Mouse (Mus musculus) gastrocnemius, postnatal 14 days (tissue): Measurements from ENCODE around the gene Gimap7. TPM values are rescaled to one million over a fixed set of nuclear protein-coding genes. Genes with fewer than 3 reads are reported as not detected.
"Not testable (repeated sequence)": the region's sequence is repeated elsewhere in the genome, so short reads cannot be mapped to it uniquely, and the experiment has no call there.

Experiments
- DNase-seq: peaks from one replicate; pipeline ENCODE4 v3.0.0; 2021; ENCODE audit warnings: mixed read lengths
- intact Hi-C: fragments of 180-260 bp; cut with DNase I; formaldehyde crosslinking; loops from one replicate; pipeline ENCODE4 v1.15.1; 2025; ENCODE audit warnings: low total_unique reads
- long read RNA-seq, 2 experiments: library from polyadenylated mRNA; stranded (forward); transcript quantifications; one replicate each; pipeline ENCODE4 v2.0.0; 2021
- total RNA-seq, 2 experiments: library from RNA; stranded (reverse); gene quantifications; 2 replicates each; pipeline ENCODE4 v1.2.3; 2021

Gimap7 gene
- not detected for total RNA-seq
- long read RNA-seq, experiment 1, result 0 reads
- long read RNA-seq, experiment 2, result 0 reads

DNA sequence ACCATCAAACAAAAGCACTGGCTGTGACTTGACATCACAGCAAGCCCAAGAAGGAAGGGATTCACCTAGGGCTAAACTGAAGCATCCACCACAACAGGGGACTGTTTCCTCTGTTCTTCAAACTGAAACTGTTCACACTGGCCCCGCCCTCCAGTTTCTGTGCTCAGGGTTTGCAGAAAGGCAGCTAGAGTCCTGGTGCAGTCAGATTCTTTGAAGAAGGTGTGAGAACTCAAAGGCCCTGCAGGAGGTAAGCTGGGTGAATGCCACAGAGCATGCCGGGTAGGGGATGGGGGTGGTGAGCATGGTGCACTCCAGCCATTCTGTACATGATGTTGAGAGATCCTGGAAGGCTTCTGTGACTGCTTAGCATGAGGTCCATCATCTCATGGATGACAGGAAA lies at the start of gene Gimap7, which contains the start of gene Gm28053:
TSS of gene Gimap7 (plus strand) at position 167 of the 400 bp plus-strand sequence.
TSS of gene Gm28053 (plus strand) at position 153 of the 400 bp plus-strand sequence.
- no peak for DNase-seq
- intact Hi-C loops, result no loop called here

- no peak for DNase-seq
- intact Hi-C loops, result no loop called here
These were observed 48.9 kb upstream of the Gimap7 start for GRCm38 (mm10) chr6:48669446-48669969.

- DNase-seq, result no peak
- intact Hi-C loops, result no loop called here
These were observed 43.9 kb upstream of the Gimap7 start for GRCm38 (mm10) chr6:48674291-48675058.

DNA sequence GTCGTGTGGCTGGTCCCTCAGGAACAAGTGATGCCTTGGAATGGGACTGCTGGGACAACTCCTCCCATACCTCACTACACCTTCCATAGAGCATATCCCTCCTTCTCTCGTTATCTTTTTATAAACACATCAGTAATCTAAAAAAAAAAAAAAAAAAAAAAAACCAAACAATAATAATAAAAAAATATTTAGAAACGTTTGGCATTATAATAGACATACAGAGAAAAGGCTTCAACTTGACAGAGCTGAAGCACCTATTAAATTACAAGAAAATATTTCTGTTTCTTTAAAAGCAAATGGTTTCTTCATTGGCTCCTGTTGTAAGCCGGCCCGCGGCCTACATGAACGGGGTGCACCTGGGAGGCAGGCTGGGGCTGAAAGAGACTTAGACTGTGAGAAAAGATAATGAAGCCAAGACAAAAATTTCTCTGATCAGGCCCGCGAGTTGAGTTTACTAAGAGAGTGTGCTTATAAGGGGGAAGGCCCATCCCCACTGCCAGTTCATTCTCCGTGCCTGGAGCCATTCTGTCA lies 43.0 kb upstream of the Gimap7 start:
- intact Hi-C loops, result no loop called here
- DNase-seq, result no peak

DNA sequence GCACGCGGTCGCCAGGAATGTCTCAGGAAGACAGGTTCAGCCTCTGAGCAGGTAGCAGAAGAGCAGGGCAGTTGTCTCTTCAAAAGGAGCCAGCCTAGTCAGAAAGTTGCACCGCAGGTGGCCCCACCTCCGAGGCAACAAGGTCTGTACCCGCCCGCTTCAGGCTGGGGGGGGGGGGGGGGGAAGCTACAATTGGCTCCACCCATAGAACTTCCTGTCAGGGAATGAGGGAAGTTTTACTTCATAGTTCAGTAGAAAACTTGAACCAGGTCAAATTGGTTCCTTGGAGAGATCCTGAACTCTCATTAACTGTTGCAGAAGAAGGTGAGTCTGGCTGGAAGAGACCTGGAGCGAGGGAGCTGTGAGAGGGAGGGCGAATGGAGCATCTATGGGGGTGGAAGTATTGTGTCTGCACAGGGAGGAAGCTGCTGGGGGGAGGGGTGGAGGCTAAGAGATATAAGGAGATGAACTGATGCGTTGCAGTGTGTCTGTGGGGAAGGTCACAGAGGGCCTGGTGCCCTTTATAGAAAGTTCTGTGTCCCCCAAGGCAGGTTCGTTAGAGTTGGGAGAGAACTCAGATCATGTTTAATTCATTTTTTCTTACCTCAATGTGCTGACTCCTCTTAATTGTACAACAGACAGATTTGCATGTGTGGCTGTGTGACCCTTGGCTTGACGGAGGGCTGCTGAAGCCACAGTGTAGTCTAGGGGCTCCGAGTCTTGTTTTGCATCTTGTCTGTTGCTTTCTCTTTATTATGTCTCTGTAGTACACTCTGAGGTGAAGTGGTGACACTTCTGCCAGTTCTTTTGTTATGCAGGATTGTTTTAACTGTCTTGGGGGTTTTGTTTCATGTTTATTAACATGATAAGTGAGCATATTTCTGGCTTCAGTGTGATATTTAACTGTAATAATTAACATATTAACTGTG lies 42.2 kb upstream of the Gimap7 start, which contains the start of gene Gimap9:
TSS of gene Gimap9 (plus strand) at position 199 of the 929 bp plus-strand sequence.
- intact Hi-C loops, result no loop called here
- DNase-seq, result no peak

DNA sequence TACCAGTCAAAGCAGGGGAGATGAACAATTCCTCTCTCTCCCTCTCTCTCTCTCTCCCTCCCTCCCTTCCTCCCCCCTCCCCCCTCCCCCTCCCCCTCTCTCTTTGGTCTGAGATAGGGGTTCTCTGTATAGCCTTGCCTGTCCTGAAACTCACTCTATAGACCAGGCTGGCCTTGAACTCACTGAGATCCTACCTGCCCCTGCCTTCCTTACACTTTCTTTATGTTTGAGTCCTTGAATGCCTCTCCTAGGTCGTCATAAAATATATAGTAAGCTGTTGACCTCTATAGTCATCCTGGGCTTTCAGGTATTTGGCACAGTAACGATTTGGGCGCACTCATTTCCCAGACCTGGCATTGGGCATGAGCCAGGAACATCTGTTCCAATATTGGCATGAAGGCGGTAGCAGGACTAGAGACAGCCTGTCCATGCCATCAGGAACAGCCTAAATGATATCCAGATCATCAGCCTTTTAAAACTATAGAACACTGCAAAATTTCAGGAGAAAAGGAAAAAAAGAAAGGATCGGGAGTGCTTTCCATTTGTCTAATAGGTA lies 41.5 kb upstream of the Gimap7 start:
- no peak for DNase-seq
- intact Hi-C loops, result no loop called here

DNA sequence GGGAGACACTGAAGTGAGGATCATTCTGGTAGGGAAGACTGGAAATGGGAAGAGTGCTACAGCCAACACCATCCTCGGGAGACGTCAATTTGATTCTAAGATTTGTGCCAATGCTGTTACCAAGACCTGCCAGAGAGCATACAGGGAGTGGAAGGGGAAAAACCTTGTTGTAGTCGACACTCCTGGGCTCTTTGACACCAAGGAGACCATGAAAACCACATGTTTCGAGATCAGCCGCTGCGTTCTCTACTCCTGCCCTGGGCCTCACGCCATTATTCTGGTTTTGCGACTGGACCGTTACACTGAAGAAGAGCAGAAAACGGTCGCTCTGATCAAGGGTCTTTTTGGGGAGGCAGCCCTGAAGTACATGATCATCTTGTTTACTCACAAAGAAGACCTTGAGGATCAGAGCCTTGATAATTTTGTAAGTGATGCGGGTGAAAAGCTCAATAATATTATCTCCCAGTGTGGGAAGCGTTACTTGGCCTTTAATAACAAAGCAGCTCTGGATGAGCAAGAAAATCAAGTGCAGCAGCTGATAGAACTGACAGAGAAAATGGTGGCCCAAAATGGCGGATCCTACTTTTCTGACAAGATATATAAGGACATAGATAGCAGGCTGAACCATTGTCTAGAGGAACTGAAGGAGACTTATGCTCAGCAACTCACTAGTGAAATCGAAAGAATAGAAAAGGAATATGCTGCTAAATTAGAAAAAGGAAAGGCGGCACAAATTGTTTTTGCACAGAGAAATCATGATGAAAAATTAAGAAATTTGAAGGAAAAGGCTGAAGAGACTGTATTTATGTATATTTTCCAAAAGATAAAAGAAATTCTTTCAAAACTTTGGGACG lies 40.7 kb upstream of the Gimap7 start:
- intact Hi-C loops, result no loop called here
- no peak for DNase-seq

DNA sequence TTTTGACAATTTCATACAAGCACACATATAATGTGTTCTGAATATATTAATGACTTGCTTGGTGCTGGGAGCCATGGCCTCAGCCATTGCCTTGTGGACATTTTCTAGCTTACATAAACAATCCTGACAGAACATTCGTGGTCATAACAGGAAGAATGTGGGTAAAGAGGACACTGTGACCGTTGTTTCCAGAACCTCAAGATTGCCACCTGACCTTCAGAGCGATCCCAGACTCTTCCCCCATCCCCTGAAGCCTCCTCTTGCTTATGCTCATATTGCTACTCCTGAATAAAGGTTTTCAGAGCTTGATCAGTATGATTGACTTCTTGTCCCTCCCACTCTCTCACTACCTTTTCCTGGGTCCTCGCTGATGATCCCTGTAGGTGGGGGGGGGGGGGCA lies 40.0 kb upstream of the Gimap7 start:
- DNase-seq, result no peak
- intact Hi-C loops, result no loop called here

DNA sequence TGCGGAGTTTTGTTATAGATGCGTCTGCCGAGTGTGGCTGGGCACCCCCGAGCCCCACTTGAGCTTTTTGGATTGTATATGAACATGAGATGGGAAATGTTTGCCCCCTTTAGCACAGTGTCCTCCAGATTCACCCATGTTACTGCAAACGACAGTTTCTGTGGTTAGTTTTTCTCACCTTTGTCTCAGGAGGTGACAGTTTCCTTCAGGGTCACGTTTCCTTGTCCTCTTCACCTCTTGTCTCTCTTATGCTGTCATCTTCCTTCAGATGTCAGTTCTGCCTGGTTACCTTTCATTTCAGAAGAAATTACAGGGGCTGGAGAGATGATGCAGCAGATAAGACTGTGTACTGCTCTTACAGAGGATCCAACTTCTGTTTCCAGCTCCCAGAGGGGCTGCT lies 38.7 kb upstream of the Gimap7 start:
- intact Hi-C loops, result no loop called here
- no peak for DNase-seq

DNA sequence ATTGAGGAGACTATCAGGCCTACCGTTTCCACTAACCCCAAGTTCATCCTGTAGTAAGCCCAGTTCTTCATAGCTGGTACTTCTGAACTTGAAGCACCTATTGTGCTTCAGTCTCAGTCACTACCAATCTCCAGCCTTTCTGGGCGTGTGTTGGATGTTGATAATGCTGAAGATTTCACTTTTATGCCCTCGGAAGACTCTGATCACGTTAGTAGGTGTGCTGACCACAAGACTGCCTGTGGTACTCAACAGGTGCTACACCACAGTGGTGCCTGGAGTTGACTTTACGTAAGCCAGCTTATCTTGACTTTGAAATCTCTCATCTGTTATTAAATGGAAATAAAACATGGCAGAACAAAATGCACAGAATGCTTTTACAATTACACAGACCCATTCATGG lies 38.0 kb upstream of the Gimap7 start:
- intact Hi-C loops, result no loop called here
- DNase-seq, result no peak

DNA sequence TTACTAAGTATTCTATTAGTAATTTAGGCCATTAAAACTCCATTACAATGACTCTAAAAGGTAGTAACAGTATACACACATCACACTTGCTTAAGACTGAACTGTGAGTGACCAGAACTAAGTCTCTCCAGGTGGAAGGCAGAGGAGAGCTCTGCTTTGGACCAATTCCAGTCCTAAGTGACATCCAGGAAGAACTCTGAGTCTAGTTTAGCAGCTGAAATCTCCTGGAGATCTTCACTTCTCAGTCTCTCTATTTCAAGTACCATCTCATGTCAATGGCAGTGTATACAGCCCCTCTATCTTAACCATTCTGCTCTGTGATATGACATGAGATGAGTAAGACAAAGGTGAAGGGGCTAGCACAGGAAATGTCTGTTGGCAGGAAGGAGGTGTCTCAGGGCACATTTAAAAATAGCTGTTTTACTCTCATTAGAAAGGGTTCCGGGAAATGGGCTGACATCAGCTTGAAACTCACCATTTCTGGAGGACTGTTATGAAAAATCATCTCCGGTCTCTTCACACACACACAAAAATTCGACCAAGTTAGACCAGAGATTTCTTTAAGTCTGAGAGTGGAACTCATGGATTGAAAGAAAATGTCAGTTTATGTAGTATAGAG lies 36.8 kb upstream of the Gimap7 start:
- no peak for DNase-seq
- intact Hi-C loops, result no loop called here

DNA sequence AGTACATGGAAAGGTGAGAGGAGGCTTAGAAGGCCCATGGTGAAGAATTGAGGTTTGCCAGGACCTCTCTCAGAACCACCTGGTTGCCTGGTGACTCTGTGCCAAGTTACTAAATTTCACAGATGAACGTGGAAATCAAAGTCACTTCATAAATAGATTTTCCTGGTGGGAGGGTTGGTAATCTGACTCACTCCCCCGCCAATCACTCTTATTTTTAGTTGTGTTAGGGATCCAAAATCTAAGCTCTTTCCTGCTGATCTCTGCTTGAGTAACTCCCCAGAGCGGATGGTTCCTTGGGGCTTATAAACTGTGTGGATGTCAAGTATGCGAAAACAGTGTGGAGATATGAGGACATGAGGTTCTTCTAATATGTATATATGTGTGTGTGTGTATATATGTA lies 36.1 kb upstream of the Gimap7 start:
- intact Hi-C loops, result no loop called here
- no peak for DNase-seq

GRCm38 (mm10) chr6:48683263-48683821 lies 35.1 kb upstream of the Gimap7 start:
- DNase-seq, intact Hi-C loops: not testable (repeated sequence)

- intact Hi-C loops, result no loop called here
- no peak for DNase-seq
These were observed 34.1 kb upstream of the Gimap7 start, which contains the start of gene Gimap4 for GRCm38 (mm10) chr6:48684319-48684718. TSS of gene Gimap4 (plus strand) at chr6:48684549.

GRCm38 (mm10) chr6:48684806-48685205 lies 33.6 kb upstream of the Gimap7 start:
- intact Hi-C loops, result no loop called here
- DNase-seq, result no peak

DNA sequence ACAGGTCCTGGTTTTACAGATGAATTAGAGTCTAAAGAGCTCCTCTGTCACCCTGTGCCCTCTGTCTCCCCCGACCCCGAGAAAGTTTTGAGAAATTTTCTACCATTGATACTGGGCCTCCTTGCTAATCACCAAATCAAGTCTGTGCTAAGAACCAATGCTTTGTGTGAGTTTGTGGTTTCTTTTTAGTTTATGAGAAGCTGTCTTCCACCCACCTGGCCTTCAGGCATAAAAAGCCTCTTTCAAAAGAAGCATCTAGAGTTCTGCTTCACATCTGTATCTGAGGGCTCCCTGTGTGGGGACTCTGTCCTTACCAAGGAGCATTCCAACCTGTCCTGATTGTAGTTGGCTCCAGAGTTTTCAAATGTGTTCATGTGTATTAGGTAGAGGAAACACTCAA lies 33.2 kb upstream of the Gimap7 start:
- intact Hi-C loops, result no loop called here
- no peak for DNase-seq

- intact Hi-C loops, result no loop called here
- DNase-seq, result no peak
These were observed 32.4 kb upstream of the Gimap7 start for GRCm38 (mm10) chr6:48685694-48686665.
